Mouse (Mus musculus) G1E (cell line): ENCODE data around the gene Podxl2. TPM values are rescaled to one million over a fixed set of nuclear protein-coding genes. Genes with fewer than 3 reads are reported as not detected.

Experiments
- ATAC-seq: 2 replicates; pipeline ENCODE4 v1.8.0; 2016; ENCODE audit warnings: mild to moderate bottlenecking; ENCODE audit not compliant: insufficient number of reproducible peaks, poor library complexity, low FRiP score, severe bottlenecking; ENCODE audit errors: extremely low read depth
- DNase-seq: peaks from one replicate; pipeline ENCODE4 v3.0.0; 2012; ENCODE audit warnings: low spot score
- H3K27me3 ChIP-seq: 2 replicates; pipeline ENCODE4 v1.6.1; 2012; ENCODE audit warnings: mild to moderate bottlenecking, low read length, inconsistent platforms; ENCODE audit not compliant: insufficient read depth
- H3K36me3 ChIP-seq: replicated peaks from 2 replicates; pipeline ENCODE3; 2012; ENCODE audit warnings: mild to moderate bottlenecking, inconsistent platforms
- H3K4me1 ChIP-seq: 2 replicates; pipeline ENCODE4 v1.6.1; 2012; ENCODE audit warnings: low read depth, low read length, inconsistent platforms, mixed read lengths; ENCODE audit not compliant: insufficient read depth
- H3K4me3 ChIP-seq: 2 replicates; pipeline ENCODE4 v1.5.1; 2012; ENCODE audit warnings: low read depth, mild to moderate bottlenecking, inconsistent platforms, low read length, moderate library complexity, mixed read lengths
- H3K9me3 ChIP-seq: replicated peaks from 2 replicates; pipeline ENCODE4 v1.6.1; 2012; ENCODE audit warnings: inconsistent platforms
- CTCF ChIP-seq: IDR thresholded peaks from 2 replicates; pipeline ENCODE4 v1.5.1; 2012; ENCODE audit warnings: low read depth, low read length, inconsistent platforms, mixed read lengths
- GATA1 ChIP-seq: IDR thresholded peaks from 2 replicates; pipeline ENCODE4 v1.6.1; 2012; ENCODE audit warnings: borderline replicate concordance, low read length, inconsistent platforms, mixed read lengths
- GATA2 ChIP-seq: IDR thresholded peaks from 2 replicates; pipeline ENCODE4 v1.6.1; 2012; ENCODE audit warnings: low read depth, low read length, inconsistent platforms, borderline replicate concordance
- POLR2AphosphoS5 ChIP-seq: IDR thresholded peaks from 2 replicates; pipeline ENCODE4 v1.6.1; 2012; ENCODE audit warnings: low read depth, low read length, inconsistent platforms; ENCODE audit not compliant: insufficient replicate concordance
- TAL1 ChIP-seq: conservative IDR thresholded peaks from 2 replicates; pipeline ENCODE4 v1.6.1; 2012; ENCODE audit warnings: low read depth, low read length, inconsistent platforms, mixed read lengths
- polyA plus RNA-seq: library from polyadenylated mRNA; stranded (reverse); fragments of >175 nt; gene quantifications from 2 replicates; pipeline ENCODE4 v1.2.3, GENCODE M21; 2012
- total RNA-seq, 2 experiments: library from RNA; stranded (forward) in 1 of 2; stranded (reverse) in 1 of 2; fragments of 200-1000 nt in 1 of 2; fragments of >200 nt in 1 of 2; fragmentation: Nextera tagmentation in 1 of 2; gene quantifications; 2 replicates each; pipeline ENCODE4 v1.2.3; 2014 to 2017

Gene Podxl2
- total and polyA plus RNA-seq, 3 experiments, result 0.27 TPM; not detected in 2

GRCm38 (mm10) chr6:88835047-88835446, 39.8 kb downstream of the Podxl2 start:
- Histone ChIP-seq H3K36me3 (peaks cover 63% of the 10 kb centered on the region), H3K9me3 (no peaks in the 10 kb centered on the region), H3K27me3 (peaks cover 6% of the 10 kb centered on the region), H3K4me1 (peaks cover 56% of the 10 kb centered on the region), H3K4me3 (peak overlapping the region; percentile 51; the same call in 1 of the 2 replicates)
- no peak for TF ChIP-seq POLR2AphosphoS5
- ATAC-seq, result peak; percentile 67
- peak; percentile 34 for DNase-seq

DNA sequence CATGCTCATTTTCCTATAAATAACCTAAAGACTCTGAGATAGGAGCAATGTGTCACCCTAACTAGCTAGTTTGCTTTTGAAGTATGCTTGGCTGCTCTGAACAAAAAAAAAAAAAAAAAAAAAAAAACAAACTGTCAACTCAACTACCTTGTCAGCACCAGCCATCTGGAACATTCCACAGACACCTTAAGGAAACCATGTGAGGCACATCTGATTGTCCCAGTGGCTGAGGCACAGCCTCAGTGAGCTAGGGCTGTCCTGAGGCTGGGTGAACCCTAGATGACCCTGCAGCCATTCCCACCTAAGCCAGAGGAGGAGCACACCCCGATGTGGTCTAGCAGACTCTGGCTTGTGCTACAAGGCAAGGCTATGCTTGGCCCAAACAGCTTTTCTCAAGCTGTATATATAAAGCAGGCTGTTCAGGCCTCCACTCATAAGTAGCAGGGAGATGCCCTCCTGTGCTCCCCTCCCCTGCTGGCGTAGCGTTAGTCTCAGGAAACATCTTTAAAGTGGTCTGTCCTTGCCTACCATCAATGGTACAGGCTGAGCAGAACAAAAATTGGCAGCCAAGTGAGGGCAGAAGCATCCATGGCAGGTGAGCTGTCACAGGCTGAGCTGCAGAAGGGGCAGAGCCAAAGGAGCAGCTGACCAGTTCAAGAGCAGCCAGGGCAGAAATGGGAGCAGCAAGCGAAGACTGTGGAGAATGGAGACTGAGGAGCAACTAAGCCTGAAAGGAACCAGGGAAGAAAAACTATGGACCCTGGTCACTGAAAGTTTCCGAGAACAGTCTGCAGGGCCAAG, 41.3 kb downstream of the Podxl2 start:
- DNase-seq (peak; percentile 34), ATAC-seq (peak; percentile 52)
- Histone ChIP-seq H3K4me3 (no peak overlapping the region), H3K27me3 (peaks cover 12% of the 10 kb centered on the region), H3K9me3 (no peaks in the 10 kb centered on the region), H3K4me1 (peaks cover 55% of the 10 kb centered on the region), H3K36me3 (peaks cover 48% of the 10 kb centered on the region)
- TF ChIP-seq GATA1 (no peak), POLR2AphosphoS5 (no peak), CTCF (no peak), TAL1 (peak; percentile 40; the same call in 1 of the 2 replicates)

DNA sequence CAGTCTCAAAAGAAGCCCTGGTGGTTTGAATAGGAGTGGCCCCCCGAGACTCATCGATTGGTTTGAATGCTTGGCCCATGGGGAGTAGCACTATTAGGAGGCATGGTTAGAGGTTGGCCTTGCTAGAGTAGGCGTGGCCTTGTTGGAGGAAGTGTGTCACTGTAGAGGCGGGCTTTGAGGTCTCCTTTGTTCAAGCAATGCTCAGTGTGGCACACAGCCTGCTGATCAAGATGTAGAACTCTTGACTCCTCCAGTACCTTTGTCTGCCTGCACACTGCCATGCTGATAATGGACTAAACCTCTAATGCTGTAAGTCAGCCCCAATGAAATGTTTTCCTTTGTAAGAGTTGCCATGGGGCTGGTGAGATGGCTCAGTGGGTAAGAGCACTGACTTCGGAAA, 42.2 kb downstream of the Podxl2 start:
- Histone ChIP-seq H3K9me3 (no peaks in the 10 kb centered on the region), H3K4me1 (peaks cover 63% of the 10 kb centered on the region), H3K36me3 (peaks cover 39% of the 10 kb centered on the region), H3K27me3 (peaks cover 18% of the 10 kb centered on the region), H3K4me3 (no peak overlapping the region; the same call in 1 of the 2 replicates)
- ATAC-seq (no peak), DNase-seq (no peak)
- no peak for TF ChIP-seq GATA2
- TF ChIP-seq CTCF, result no peak
- no peak for TF ChIP-seq GATA1
- TF ChIP-seq TAL1, result no peak
- no peak for TF ChIP-seq POLR2AphosphoS5

- Histone ChIP-seq H3K27me3 (peaks cover 29% of the 10 kb centered on the region), H3K4me3 (no peak overlapping the region), H3K9me3 (no peaks in the 10 kb centered on the region), H3K4me1 (peaks cover 72% of the 10 kb centered on the region), H3K36me3 (peaks cover 27% of the 10 kb centered on the region)
- ATAC-seq, result no peak
- no peak for DNase-seq
- no peak for TF ChIP-seq GATA2
- TF ChIP-seq GATA1, result no peak
- TF ChIP-seq POLR2AphosphoS5, result no peak
- no peak for TF ChIP-seq TAL1
- TF ChIP-seq CTCF, result peak; percentile 64; the same call in 1 of the 2 replicates
Measured at GRCm38 (mm10) chr6:88831456-88831855, 43.4 kb downstream of the Podxl2 start.

DNA sequence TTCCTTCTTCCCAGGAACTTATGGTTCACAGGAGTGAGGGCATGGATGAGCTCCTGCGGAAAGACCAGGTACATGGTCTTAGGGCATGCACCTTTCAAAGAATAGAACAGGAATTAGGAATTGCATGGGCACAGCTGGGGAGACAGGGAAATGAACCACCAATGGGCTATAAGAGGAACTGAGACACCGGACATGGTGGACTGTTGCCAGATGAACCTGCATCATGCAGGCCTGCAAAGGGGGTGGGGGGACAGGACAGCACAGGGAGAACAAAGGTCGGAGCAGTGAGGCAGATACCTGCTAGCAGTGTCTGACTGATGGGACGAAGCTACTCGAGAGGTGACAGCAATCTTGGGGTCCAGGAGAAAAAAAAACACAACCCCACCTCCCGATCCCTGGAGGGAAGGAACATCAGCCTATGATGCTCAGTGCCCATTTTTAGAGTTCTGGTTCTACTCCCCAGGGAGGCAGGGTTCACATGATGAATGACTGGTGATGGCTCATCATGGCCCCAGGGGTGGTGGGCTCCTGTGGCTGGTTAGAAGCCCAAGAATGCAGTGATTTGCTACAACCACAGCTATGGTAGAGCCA, 44.6 kb downstream of the Podxl2 start:
- no peak overlapping the region for H3K4me3 ChIP-seq
- no peak for ATAC-seq
- peaks cover 14% of the 10 kb centered on the region for H3K36me3 ChIP-seq
- peaks cover 37% of the 10 kb centered on the region for H3K27me3 ChIP-seq
- DNase-seq, result no peak
- H3K9me3 ChIP-seq, result no peaks in the 10 kb centered on the region
- peaks cover 63% of the 10 kb centered on the region for H3K4me1 ChIP-seq
- TF ChIP-seq TAL1, result no peak
- no peak for TF ChIP-seq GATA1
- no peak for TF ChIP-seq CTCF
- TF ChIP-seq GATA2, result no peak

DNA sequence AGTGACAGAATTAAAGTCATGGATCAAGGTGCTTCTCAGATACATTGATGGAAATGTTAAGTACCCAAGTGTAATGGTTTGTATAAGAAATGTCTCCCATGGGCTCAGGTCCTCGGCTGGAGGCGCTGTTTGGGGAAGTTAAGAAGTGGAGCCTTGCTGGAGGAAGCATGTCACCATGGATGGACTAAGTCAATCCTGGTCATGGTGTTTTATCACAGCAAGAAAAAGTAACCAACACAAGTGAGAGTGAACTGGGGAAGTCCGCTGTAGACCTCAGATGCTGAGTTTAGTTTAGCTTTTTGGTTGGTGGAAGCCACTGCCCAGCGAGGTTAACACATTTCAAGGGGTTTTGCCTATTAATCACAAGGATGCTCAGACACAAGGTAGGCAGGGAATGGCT, 45.3 kb downstream of the Podxl2 start:
- ATAC-seq (no peak), DNase-seq (no peak)
- no peak for TF ChIP-seq GATA1
- TF ChIP-seq GATA2, result no peak
- TF ChIP-seq TAL1, result no peak
- TF ChIP-seq POLR2AphosphoS5, result no peak
- TF ChIP-seq CTCF, result no peak
- no peaks in the 10 kb centered on the region for H3K9me3 ChIP-seq
- no peak overlapping the region for H3K4me3 ChIP-seq
- peaks cover 42% of the 10 kb centered on the region for H3K27me3 ChIP-seq
- peaks cover 11% of the 10 kb centered on the region for H3K36me3 ChIP-seq
- H3K4me1 ChIP-seq, result peaks cover 62% of the 10 kb centered on the region
